In genomic region chr11:113990065-113990464, GRCm38 (mm10) we compare ENCODE assay signal across 9 mouse cellular contexts.
DNase-seq lines count a peak whose midpoint lies in the region; ATAC-seq lines count a peak whose summit lies in the region.
"Had no signal": no experiment of that assay in that cellular context is flagged by ENCODE, and none has a peak within 500 bp of the region (broad histone marks: within the 10 kb centered on the region; RNA-seq: fewer than 3 reads in every experiment).

No protein-coding gene starts in this region.

- 0 out of 2 replicates have a peak, but pooled peaks have one; percentile 5 for ATAC-seq in kidney, embryonic 16.5 days (ENCODE audit: low FRiP score, low TSS enrichment)
- ATAC-seq in intestine, embryonic 14.5 days (replicated peaks; ENCODE audit: low FRiP score, low TSS enrichment, low read depth): no peak
- no peak for ATAC-seq in neural tube, embryonic 12.5 days (ENCODE audit: low FRiP score, low read depth)

- H3K9me3 ChIP-seq in kidney, embryonic 16.5 days (ENCODE audit: low read length): no peaks in the 10 kb centered on the region
- H3K9me3 ChIP-seq in intestine, embryonic 14.5 days (ENCODE audit: control insufficient read depth, low read length): no peaks in the 10 kb centered on the region
- H3K9me3 ChIP-seq in neural tube, embryonic 12.5 days: no peaks in the 10 kb centered on the region

- WGBS in kidney, embryonic 16.5 days: 34% methylated on average over 4 of the region's 4 CpGs
- WGBS in intestine, embryonic 14.5 days: 27% methylated on average over 4 of the region's 4 CpGs
- 19% methylated on average over 4 of the region's 4 CpGs for WGBS in neural tube, embryonic 12.5 days

- no peak overlapping the region for H3K27ac ChIP-seq in kidney, embryonic 16.5 days (ENCODE audit: low read length)
- no peak overlapping the region for H3K27ac ChIP-seq in intestine, embryonic 14.5 days (ENCODE audit: low read depth)
- peak overlapping the region; percentile 47; the same call in 1 of the 2 replicates for H3K27ac ChIP-seq in neural tube, embryonic 12.5 days

- no peaks in the 10 kb centered on the region for H3K36me3 ChIP-seq in kidney, embryonic 16.5 days (ENCODE audit: insufficient read depth, low read length)
- H3K36me3 ChIP-seq in intestine, embryonic 14.5 days (ENCODE audit: control insufficient read depth, insufficient read depth, low read length): no peaks in the 10 kb centered on the region
- no peaks in the 10 kb centered on the region for H3K36me3 ChIP-seq in neural tube, embryonic 12.5 days

- H3K4me1 ChIP-seq in kidney, embryonic 16.5 days (ENCODE audit: insufficient read depth, low read length): peaks cover 4% of the 10 kb centered on the region; the same call in 1 of the 2 replicates
- peaks cover 17% of the 10 kb centered on the region for H3K4me1 ChIP-seq in intestine, embryonic 14.5 days (replicated peaks; ENCODE audit: control insufficient read depth, insufficient read depth, low read length)
- H3K4me1 ChIP-seq in neural tube, embryonic 12.5 days: peaks cover 62% of the 10 kb centered on the region

- H3K9ac ChIP-seq in kidney, embryonic 16.5 days (replicated peaks; ENCODE audit: low read length): no peak overlapping the region
- H3K9ac ChIP-seq in intestine, embryonic 14.5 days (ENCODE audit: low read length): no peak overlapping the region
- no peak overlapping the region for H3K9ac ChIP-seq in neural tube, embryonic 12.5 days

- H3K4me3 ChIP-seq in kidney, embryonic 16.5 days (ENCODE audit: low read length): no peak overlapping the region
- peak overlapping the region; percentile 20; the same call in 1 of the 2 replicates for H3K4me3 ChIP-seq in intestine, embryonic 14.5 days (ENCODE audit: low read depth, low read length)
- no peak overlapping the region for H3K4me3 ChIP-seq in neural tube, embryonic 12.5 days

- no peaks in the 10 kb centered on the region for H3K27me3 ChIP-seq in kidney, embryonic 16.5 days (ENCODE audit: insufficient read depth, low read length)
- no peaks in the 10 kb centered on the region for H3K27me3 ChIP-seq in intestine, embryonic 14.5 days (replicated peaks; ENCODE audit: control insufficient read depth, insufficient read depth, low read length)
- no peaks in the 10 kb centered on the region for H3K27me3 ChIP-seq in neural tube, embryonic 12.5 days (replicated peaks)

- DNase-seq in kidney, adult 8-10 months: no peak
- peak; percentile 9 for DNase-seq in fibroblast of lung, adult 2 months (ENCODE audit: low read depth)
- no peak for DNase-seq in intestine, embryonic 14.5 days (ENCODE audit: low spot score)
- no peak for DNase-seq in embryo, embryonic 11 days
- no peak for DNase-seq in cerebellum, postnatal 25 days
- DNase-seq in frontal cortex, postnatal 14 days (ENCODE audit: low spot score in 2 of 2): no peak
- DNase-seq: thymus, adult 18-20 months had no signal

- peak overlapping the region; percentile 44; the same call in 1 of the 2 replicates for H3K4me2 ChIP-seq in kidney, embryonic 16.5 days (replicated peaks; ENCODE audit: low read depth, low read length)
- peak overlapping the region; percentile 38 for H3K4me2 ChIP-seq in intestine, embryonic 14.5 days (ENCODE audit: low read length)
- H3K4me2 ChIP-seq in neural tube, embryonic 12.5 days (replicated peaks): peak overlapping the region; percentile 47
